Mouse (Mus musculus): ENCODE measurements around the gene Ppp1r1b.
"Not testable (repeated sequence)": the region's sequence is repeated elsewhere in the genome, so short reads cannot be mapped to it uniquely, and the experiment has no call there.

Gene Ppp1r1b

DNA sequence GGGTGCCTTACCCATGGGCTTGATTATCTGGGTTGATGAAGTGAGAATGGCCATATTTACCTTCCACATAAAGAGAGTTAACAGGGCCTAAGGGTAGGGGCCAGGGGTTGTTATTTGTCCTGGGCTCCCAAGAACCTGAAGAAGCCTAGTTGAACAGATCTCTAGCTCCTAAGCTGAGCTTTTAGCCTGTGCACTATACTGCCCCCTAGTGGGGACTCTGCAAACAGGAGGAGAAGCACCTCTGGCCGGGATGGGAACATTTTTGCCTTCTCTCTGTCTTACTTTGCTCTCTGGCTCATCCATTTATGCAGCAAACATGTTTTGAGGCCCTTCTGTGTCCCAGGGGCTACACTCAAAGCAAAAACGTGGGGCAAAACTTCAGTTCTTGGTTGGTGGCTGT lies 24.2 kb downstream of the Ppp1r1b start:
- DNase-seq (ENCODE audit: low read depth, low spot score), result peak; percentile 82

DNA sequence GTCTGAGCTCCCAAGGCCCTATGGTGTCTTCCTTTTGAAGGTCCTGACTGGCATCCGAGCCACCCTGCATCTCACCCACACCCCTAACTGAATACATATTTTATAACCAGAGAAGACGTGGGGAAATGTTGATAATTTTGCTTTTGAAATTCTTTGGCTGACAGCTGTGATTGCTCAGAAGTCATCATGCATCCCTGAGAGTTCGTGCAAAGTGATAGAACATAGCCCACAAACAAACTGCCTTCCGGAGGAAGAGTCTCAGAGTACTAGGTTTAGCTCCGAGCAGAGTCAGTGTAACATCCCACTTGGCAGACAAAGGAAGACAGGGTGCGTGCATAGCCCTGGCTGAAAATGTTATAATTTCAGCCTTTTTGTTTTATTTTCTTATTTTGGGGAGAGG lies 25.0 kb downstream of the Ppp1r1b start:
- DNase-seq (ENCODE audit: low read depth, low spot score), result no peak

DNA sequence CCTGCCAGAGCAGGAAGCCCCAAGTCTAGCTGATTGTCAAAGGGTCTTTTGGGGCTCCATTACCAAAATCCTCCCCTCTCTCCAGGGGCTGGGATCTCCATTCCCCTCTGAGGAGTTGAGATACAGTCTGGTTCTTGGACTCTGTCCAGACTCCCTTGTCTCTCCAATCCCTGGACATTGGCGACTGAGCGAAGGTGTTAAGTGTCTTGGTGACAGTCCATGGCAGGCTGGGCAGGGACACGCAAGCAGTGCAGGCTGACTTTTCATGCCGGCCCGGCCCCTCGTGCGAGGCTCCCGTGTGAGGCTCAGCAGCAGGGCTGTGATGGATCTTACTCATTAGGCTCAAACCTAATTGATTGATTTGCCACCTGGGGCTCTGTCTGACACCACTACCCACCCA lies 26.1 kb downstream of the Ppp1r1b start:
- DNase-seq (ENCODE audit: low read depth, low spot score), result no peak

DNA sequence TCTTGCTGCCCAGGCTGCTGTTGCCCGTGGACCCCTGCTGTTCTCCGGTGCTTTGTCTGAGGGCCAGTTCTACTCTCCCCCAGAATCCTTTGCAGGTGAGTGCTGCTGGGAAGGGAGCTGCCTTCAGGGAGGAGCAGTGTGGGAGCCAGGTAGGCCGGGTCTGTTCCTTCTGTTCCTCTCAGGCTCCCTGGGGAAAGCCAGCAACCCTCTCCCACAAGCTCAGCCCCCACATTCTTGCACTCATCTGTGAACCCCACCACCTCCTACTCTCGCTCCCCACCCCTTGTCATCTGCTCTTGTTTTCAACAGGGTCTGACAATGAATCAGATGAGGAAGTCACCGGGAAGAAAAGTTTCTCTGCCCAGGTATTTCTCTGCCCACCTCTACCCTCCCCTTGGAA lies 28.6 kb downstream of the Ppp1r1b start:
- DNase-seq (ENCODE audit: low read depth, low spot score), result no peak

DNA sequence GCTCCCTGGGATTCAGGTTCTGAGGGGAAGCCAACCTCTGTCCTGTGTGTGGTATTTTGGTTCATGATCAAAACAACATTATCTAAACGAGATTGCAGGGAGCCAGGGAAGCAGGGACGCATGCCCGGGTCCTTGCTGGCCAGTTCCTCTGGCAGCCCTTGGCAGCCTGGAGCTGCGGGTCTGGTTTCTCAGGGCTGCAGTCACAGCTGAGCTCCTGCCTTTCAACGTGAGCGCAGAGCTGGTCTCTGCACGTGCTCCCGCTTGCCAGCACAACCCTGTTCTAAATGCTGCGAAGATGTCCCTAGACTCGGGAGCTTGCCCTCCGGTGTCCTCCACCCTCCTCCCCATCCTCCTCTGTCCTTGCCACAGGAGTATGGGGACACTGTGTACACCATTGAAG lies 29.6 kb downstream of the Ppp1r1b start:
- DNase-seq (ENCODE audit: low read depth, low spot score), result no peak

DNA sequence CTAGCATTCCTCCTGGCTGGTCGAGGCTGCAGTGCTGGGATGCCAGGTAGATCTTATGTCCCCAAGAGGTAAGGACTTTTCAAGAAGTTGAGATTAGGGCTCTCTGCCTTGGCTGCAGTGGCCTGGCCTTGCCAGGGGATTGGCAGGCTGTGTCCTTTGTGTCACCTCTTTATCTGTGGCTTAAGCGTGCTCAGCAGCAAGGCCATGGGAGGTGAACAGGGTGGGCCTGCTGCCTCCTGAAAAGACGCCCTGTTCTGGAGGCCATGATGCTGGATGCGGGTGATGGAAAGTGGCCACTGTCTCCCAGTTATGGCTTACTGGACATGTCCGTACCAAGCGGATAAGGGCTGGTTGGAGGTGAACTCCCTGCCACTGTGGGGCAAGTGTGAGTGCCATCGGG lies 31.2 kb downstream of the Ppp1r1b start:
- no peak for DNase-seq (ENCODE audit: low read depth, low spot score)

DNA sequence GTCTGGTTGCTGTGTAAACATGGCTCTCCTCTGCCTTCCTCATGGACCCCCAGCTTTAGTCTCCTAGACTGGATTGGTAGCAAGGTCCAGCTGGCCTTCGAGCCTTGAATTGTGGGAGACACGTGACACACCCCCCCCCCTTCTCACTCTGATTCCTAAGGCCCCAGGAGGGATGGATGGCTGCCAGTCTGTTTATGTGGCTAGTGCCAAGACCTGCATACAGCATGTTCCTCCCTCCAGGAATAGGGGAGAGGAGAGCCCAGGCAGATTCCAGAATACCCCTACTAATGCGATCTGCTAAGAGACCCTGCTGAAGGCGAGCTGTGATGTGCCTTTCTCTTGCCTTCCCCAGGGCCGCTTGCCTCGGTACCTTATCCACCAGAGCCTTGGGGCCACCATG lies 31.9 kb downstream of the Ppp1r1b start:
- DNase-seq (ENCODE audit: low read depth, low spot score), result no peak

DNA sequence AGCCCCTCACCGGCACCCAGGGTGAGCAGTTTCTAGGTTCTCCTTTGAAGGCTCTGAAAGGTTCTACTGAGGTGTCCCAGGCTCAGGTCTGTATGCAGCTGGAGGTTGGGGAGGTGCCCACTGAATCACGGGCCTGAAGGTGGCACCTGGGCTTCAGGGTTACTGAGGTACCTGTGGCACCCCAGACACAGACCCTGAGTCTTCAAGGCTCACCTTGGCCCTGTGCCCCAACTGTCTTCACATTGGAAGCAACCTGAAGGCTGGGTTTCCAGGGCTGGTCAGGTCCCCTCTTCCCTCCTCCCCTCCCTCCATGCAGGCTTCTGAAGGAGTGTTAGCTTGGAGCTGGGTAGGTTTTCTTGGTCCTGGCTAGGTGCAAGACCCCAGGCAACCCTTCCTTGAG lies 33.4 kb downstream of the Ppp1r1b start:
- no peak for DNase-seq (ENCODE audit: low read depth, low spot score)

DNA sequence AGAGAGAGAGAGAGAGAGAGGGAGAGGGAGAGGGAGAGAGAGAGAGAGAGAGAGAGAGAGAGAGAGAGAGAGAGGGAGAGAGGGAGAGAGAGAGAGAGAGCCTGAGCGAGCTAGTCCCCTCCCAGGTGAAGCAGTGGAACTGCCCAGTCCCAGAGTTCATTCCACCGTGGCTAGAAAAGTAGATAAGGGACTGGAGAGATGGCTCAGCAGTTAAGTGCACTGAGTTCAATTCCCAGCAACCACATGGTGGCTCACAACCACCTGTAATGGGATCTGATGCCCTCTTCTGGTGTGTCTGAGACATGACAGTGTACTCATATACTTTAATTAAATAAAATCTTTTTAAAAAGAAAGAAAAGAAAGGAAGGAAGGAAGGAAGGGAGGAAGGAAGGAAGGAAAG lies 34.2 kb downstream of the Ppp1r1b start:
- DNase-seq (ENCODE audit: low read depth, low spot score), result not testable (repeated sequence)

DNA sequence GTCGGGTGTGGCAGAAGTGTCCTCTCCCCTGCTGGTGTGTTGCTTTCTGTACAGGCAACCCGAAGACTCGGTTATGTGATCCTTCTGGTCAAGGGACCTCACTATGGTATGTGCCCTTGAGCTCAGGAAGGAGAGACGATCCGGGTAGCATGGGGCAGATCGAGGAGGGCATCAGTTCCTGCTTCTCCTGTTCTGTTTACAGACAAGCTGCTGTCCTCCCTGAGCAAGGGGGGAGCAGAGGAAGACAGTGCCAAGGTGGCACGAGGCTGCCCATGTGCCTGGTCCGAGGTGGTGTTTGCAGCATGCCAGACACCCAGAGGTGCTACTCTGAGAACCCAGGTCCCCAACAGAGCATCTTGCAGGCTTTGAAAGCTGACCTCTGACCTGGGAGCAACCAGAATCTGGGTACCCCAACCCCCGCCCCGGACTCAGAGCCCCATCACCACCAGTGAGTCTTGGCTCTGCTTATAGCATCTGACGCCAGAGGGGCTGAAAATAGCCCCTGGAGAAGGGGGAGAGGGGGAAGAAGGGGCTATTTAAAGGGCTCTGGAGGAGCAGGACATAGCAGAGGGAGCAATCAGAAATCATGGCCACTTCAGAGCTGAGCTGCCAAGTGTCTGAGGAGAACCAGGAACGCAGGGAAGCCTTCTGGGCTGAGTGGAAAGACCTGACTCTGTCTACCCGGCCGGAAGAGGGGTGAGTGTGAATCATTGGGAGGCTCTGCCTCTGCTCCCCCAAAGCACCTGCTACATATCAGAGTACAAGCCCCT lies 35.2 kb downstream of the Ppp1r1b start, which contains the start of gene Tcap:
Gene Tcap (plus strand): TSS at position 551 of the 770 bp plus-strand sequence.
- no peak for DNase-seq (ENCODE audit: low read depth, low spot score)

DNA sequence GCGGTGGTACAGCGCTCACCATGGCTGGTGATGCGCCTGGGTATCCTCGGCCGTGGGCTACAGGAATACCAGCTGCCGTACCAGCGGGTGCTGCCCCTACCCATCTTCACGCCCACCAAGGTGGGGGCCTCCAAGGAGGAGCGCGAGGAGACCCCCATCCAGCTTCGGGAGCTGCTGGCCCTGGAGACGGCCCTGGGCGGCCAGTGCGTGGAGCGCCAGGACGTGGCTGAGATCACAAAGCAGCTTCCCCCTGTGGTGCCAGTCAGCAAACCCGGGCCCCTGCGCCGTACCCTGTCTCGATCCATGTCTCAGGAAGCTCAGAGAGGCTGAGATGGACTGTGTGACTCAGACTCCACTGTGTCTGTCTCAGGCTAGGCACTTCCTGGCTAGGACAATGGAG lies 36.0 kb downstream of the Ppp1r1b start:
- no peak for DNase-seq (ENCODE audit: low read depth, low spot score)

DNA sequence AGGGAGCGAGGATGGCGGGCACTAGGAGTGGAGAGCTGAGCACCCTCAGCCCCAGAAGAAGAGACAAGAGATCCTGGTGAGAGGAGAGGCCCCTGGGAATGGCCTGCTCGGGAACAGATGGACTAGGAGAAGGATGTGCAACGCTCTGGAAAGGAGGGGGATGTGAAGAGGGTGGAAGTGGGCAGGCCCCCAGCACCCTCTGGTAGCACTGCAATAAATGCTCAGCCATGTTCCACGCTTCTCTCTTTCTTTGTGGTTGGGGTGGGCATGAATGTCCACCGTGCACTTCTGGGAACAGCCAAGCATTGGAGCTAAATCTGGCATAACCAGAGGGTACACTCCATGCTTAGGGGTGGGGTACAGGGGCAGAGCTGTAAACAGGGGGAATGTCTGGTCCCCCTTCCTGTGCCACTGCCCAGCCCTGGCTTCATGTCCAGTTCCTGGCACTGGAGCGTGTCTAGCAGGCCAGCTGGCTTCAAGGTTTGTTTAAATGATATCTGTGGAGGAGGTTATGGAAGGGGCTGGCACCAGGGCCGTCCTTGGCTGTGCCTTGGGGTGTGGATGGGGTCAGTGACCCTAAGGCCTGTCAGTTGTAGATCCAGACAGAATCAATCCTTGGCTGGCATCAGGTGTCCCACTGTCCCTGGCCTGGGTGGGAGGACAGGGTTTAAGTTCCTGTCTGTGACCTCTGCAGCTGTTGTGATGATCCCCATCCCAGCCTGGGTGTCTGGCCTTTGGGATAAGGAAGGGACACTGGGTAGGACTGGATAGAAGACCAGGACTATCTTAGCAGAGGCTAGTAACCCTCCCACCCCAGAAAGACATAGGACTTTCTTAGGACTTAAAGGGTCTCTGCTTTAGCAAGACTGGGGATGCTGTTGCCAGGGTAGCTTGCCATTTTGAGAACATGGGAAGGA lies 36.8 kb downstream of the Ppp1r1b start:
- DNase-seq (ENCODE audit: low read depth, low spot score), result no peak

DNA sequence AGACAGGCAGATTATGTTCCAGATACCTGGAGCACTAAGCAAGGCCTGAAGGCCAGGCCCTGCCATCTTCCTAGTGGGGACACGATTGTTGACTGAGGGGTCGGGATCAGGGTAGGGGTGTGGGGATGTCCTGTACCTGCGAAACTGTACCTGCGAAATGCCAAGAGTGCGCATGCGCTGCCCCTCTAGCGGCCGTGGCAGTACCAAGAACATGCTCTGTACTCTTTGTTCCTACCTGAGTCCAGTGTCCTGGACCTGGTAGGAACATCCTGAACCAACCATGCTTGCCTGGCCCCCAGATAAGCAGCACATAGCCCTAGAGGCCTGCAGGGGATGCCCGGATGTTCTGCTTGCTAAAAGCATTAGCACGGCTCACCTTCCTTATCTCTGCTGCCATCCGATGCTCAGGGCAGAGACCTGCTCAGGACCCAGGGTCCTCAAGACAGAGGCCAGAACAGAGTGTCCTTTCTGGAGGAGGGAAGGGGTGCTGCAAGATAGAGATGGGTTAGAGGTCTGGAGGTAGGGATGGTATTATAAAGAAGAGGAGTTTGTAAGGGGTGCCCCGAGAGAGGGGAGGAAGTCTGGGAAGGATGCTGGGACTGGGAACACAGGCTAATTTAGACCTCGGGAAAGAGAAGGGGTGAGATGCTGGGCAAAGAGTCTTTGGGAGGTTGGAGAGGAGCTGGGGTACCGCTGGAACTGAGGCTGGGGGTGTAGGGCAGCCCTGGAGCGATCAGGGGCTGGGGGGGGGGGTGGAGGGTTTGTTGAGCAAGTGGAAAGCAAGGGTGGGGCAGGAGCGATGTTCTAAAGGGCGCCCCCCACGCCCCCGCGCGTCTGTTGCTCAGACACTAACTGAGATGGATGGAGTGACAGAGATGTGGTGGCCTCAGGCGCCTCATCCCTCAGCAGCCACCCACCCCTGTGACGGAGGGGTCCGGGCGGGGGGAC lies 37.7 kb downstream of the Ppp1r1b start, which contains the start of gene Pnmt:
Gene Pnmt (plus strand): TSS at position 813 of the 948 bp plus-strand sequence.
- DNase-seq (ENCODE audit: low read depth, low spot score), result no peak

DNA sequence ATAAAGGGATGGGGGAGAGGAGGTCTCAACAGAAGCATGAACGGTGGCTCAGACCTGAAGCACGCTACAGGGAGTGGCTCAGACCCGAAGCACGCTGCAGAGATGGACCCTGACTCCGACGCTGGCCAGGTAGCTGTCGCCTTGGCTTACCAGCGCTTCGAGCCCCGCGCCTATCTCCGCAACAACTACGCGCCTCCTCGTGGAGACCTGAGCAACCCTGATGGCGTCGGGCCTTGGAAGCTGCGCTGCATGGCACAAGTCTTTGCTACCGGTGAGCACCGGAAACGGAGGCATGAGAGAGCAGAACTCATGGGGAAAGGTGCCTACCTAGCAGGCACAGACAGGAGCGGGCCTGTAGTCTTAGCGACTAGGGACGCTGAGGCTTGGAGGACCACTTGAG lies 38.4 kb downstream of the Ppp1r1b start:
- no peak for DNase-seq (ENCODE audit: low read depth, low spot score)

DNA sequence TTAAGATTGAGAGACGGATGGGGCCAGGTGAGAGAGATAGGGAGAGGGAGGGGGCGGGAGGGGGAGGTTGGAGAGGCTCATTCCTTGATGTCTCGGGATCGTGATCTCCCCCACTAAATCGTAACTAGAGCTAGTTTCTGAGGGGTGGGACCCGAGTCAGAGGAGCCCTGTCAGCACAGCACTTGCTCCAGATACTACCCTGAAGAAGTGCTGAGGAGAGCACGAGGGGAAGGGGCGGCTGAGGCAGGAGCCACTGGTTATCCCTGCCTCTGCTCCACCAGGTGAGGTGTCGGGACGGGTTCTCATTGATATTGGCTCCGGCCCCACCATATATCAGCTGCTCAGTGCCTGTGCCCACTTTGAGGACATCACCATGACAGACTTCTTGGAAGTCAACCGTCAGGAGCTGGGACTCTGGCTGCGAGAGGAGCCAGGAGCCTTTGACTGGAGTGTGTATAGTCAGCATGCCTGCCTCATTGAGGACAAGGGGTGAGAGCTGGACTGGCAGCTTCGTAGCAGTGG lies 38.9 kb downstream of the Ppp1r1b start:
- no peak for DNase-seq (ENCODE audit: low read depth, low spot score)

DNA sequence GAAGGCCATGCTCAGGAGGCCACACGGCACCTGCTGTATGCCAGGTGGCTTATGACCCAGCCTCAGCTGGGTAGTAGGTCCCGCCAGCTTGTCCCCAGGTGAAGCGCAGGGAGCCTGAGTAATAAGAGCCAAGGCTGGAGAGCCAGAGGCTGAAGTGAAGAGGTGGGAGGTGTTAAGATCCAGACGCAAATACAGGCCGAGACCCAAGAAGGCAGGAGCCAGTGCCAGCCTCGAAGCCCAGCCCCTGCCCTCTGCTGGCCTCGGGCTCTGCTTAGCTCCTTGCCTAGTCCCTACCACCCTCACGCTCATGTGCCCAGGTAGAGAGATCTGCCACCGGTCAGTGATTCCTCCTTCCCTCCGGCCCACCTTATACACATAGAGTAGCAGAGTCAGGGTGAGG lies 40.1 kb downstream of the Ppp1r1b start:
- DNase-seq (ENCODE audit: low read depth, low spot score), result no peak

DNA sequence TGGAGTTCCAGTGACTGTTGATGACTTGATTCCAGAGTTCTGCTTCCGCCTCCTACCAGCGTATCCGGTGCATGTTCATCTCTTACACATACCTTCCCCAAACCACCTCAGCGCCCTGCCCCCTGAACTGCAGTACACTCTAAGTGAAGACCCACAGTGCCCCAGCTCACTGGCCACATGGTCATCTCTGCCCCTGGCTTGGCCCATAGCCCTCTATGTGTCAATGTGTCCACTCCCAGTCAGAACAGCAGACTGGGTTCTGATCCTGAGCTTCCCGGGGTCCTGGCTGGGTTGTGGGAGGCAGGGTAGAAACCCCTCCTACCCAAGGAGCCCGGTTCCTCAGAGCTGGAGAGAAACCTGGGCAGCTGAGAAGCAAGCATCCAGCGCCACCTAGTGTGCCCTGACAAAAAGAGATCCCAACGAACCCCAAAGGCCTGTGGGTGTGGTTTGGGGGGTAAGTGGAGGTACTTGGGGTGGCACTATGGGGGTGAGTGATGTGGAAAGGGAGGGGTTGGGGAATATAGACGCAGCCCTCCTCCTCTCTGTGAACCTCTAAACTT lies 41.1 kb downstream of the Ppp1r1b start:
- no peak for DNase-seq (ENCODE audit: low read depth, low spot score)

DNA sequence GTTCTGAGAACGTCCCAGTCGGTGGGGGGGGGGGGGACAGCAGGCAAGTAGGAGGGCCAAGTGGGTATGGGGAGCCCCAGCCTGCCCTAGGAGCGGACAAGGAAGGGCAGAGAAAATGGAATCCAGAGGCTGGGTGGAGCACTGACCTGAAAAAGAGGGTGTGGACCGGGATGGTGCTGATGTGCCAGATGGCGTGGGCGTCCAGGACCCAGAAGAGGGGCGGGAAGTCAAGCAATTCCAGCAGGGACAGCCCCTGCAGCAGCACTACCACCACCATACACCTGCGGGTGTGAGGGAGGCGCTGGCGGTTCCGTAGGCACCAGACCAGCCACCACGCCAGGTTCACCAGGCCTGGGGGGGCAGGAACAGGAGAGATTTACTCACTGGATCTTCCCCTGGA lies 41.9 kb downstream of the Ppp1r1b start:
- no peak for DNase-seq (ENCODE audit: low read depth, low spot score)

DNA sequence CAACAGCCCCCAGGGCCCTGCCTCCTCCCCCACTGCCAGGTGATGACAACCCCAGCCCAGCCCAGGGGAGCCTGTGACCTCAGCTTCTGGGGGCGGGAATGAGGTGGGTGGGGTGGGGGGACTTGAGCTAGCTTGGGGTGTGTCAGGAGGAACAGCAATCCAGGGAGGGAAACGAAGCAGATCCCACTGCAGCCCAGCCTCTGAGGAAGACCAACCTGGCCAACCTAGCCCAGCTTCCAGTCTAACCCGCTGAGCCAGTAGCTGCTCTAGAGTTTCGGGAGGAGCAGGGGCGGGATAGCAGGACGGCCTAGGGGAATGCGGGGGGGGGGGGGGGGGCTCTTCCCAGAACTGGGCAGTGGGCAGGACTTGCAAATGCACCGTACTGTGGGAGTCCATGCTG lies 43.8 kb downstream of the Ppp1r1b start:
- DNase-seq (ENCODE audit: low read depth, low spot score), result no peak

DNA sequence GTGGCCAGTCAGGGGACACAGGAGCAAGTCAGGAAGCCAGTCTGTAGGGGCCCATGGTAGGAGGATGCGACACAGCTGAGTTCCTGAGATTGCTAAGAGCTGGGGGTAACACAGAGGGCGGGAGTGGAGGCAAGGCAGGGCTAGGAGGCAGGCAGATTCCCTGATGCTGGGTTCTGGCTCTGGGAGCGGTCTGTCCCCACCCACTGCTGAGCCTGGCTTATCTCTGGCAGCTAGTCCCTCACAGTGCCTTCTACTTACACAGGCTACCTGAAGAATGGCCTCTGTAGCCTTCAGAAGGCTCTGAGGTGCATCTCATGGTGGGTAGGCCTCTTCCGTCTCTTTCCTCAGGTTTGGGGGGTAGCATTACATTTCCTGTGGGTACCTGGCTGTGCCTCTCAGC lies 44.4 kb downstream of the Ppp1r1b start:
- no peak for DNase-seq (ENCODE audit: low read depth, low spot score)

DNA sequence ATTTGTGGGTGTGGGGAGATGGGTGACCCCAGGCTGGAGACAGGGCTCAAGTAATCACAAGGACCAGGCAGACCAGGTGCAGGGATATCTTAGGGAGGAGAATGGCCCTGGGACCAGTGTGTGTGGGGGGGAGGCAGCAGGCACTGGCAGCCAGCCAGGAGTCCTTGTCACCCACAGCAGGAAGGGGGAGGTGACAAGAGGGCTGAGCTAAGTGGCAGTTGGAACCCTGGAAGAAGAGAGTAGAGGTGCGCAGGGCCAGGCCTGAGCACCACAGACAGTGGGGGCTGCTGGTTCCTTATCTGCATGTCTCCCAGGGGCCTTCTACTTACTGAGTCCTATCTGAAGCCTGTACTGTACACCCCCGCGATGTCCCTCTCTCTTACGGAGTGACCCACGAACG lies 45.1 kb downstream of the Ppp1r1b start:
- DNase-seq (ENCODE audit: low read depth, low spot score), result no peak
